8 mouse cellular contexts compared by ENCODE assay signal in the genomic region with DNA sequence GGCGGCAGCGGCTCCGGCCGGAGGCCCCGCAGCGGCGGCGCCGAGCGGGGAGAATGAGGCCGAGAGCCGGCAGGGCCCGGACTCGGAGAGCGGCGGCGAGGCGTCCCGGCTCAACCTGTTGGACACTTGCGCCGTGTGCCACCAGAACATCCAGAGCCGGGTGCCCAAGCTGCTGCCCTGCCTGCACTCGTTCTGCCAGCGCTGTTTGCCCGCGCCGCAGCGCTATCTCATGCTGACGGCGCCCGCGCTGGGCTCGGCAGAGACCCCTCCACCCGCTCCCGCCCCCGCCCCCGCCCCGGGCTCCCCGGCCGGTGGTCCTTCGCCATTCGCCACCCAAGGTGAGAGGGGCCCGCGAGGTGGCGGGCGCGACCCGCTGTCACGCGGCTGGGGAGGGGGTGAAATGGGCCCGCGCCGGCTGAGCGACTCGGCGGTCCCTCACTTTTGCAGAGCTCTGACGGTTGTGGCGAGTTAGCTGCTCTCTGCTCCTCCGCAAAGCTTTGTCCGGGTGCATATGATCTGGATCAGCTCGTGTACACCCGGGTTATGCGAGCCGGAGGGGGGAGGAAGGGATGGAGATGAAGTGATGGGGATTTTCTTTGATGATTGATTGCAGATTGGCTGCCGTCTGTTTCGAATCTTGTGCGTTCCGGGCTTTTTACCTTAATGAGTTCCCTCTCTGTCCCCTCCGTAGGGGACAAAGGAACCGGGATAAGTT. TPM values are rescaled to one million over a fixed set of nuclear protein-coding genes. Genes with fewer than 3 reads are reported as not detected.
DNase-seq lines count a peak whose midpoint lies in the region; ATAC-seq and TF ChIP-seq lines count a peak whose summit lies in the region.

No protein-coding gene starts in this region.

- H3K9me3 ChIP-seq in limb, embryonic 15.5 days, result peaks cover 30% of the 10 kb centered on the region
- H3K9me3 ChIP-seq in midbrain, embryonic 16.5 days (replicated peaks; ENCODE audit: control insufficient read depth, low read length, poor library complexity, severe bottlenecking), result peaks cover 29% of the 10 kb centered on the region

- H3K4me2 ChIP-seq in limb, embryonic 15.5 days, result peak overlapping the region; percentile 42
- H3K4me2 ChIP-seq in midbrain, embryonic 16.5 days (ENCODE audit: low read length), result peak overlapping the region; percentile 30

- no peak for TF ChIP-seq POLR2A in cerebellum, adult 2 months (IDR thresholded peaks at IDR 0.05; ENCODE audit: borderline replicate concordance, insufficient read depth, low read length)

- peaks cover 16% of the 10 kb centered on the region for H3K36me3 ChIP-seq in limb, embryonic 15.5 days
- H3K36me3 ChIP-seq in midbrain, embryonic 16.5 days (ENCODE audit: control insufficient read depth, insufficient read depth, low read length), result peaks cover 20% of the 10 kb centered on the region

- TF ChIP-seq CTCF in cerebellum, adult 2 months (IDR thresholded peaks at IDR 0.05; ENCODE audit: borderline replicate concordance, insufficient read depth, low read depth, low read length), result no peak

- peak in 1 of 2 experiments; percentile 73 for DNase-seq in cerebellum, adult 2 months
- no peak for DNase-seq in cerebellum, adult 11 months
- DNase-seq in embryo, embryonic 9.5 days (ENCODE audit: extremely low spot score), result peak; percentile 82
- DNase-seq in kidney, adult 11 months, result peak; percentile 46
- peak; percentile 18 to 39 for DNase-seq in spleen, postnatal 14 days (ENCODE audit: low spot score in 2 of 2)

- WGBS in cerebellum, adult 2 months, result under 1% methylated on average over 67 of the region's 70 CpGs
- under 1% methylated on average over 64 of the region's 70 CpGs for WGBS in limb, embryonic 15.5 days
- 0% methylated on average over 39 of the region's 70 CpGs for WGBS in midbrain, embryonic 16.5 days

- H3K9ac ChIP-seq in limb, embryonic 15.5 days, result peak overlapping the region; percentile 79
- peak overlapping the region; percentile 91 for H3K9ac ChIP-seq in midbrain, embryonic 16.5 days (ENCODE audit: low read depth, low read length)

- ATAC-seq in granulocyte monocyte progenitor cell, adult 5-6 weeks (replicated peaks; ENCODE audit: poor library complexity, severe bottlenecking), result peak; percentile 13
- peak; percentile 27; the same call in 1 of the 2 replicates for ATAC-seq in limb, embryonic 15.5 days (ENCODE audit: insufficient number of reproducible peaks, low FRiP score, low TSS enrichment, low read depth)
- ATAC-seq in midbrain, embryonic 16.5 days, result peak; percentile 77

- H3K27me3 ChIP-seq in cerebellum, adult 2 months (ENCODE audit: control insufficient read depth, insufficient read depth, low read length), result no peaks in the 10 kb centered on the region
- no peaks in the 10 kb centered on the region for H3K27me3 ChIP-seq in limb, embryonic 15.5 days
- H3K27me3 ChIP-seq in midbrain, embryonic 16.5 days (ENCODE audit: control insufficient read depth, insufficient read depth, low read depth, low read length), result no peaks in the 10 kb centered on the region

- peak overlapping the region; percentile 55 for H3K4me3 ChIP-seq in cerebellum, adult 2 months (replicated peaks; ENCODE audit: insufficient read depth, low read depth, low read length)
- H3K4me3 ChIP-seq in limb, embryonic 15.5 days, result peak overlapping the region; percentile 91
- peak overlapping the region; percentile 54 for H3K4me3 ChIP-seq in midbrain, embryonic 16.5 days (ENCODE audit: low read depth, low read length)

- H3K27ac ChIP-seq in cerebellum, adult 2 months (ENCODE audit: insufficient read depth, low read length), result peak overlapping the region; percentile 61
- peak overlapping the region; percentile 98 for H3K27ac ChIP-seq in limb, embryonic 15.5 days
- H3K27ac ChIP-seq in midbrain, embryonic 16.5 days (ENCODE audit: low read length), result peak overlapping the region; percentile 99

- H3K4me1 ChIP-seq in cerebellum, adult 2 months (ENCODE audit: control insufficient read depth, insufficient read depth, low read length), result no peaks in the 10 kb centered on the region
- H3K4me1 ChIP-seq in limb, embryonic 15.5 days, result no peaks in the 10 kb centered on the region
- 0 out of 2 replicates have a peak, but pooled peaks cover 3% of the 10 kb centered on the region for H3K4me1 ChIP-seq in midbrain, embryonic 16.5 days (ENCODE audit: control insufficient read depth, insufficient read depth, low read length)

RNA-seq across cellular contexts. Expression of gene Trim24, which starts 0.7 kb away (rescaled TPM):
- polyA plus RNA-seq in cerebellum, adult 2 months (2012; rRNA removed), result 19.2 and 20.2 TPM in 2 replicates
- total RNA-seq in granulocyte monocyte progenitor cell, adult 5-6 weeks (2014; fragmentation: Nextera tagmentation), result 29.9 and 31.0 TPM in 2 replicates
- total RNA-seq in granulocyte monocyte progenitor cell, adult 5-6 weeks (2017), result 13.9 and 16.6 TPM in 2 replicates
- 8.1 and 10.7 TPM in 2 replicates for polyA plus RNA-seq in limb, embryonic 15.5 days (2015; fragmentation: Nextera tagmentation; extraction: Ambion mirVana)
- 17.2 and 20.2 TPM in 2 replicates for polyA plus RNA-seq in midbrain, embryonic 16.5 days (2015; fragmentation: Nextera tagmentation; extraction: Ambion mirVana)

Comparison
In these comparisons a context has a peak if more than half of its experiments do, and no peak if none do; other contexts are left out.
1. ATAC-seq: peak in every context shown above with its lines; median percentile 77 in midbrain, embryonic 16.5 days; 27 in limb, embryonic 15.5 days; 13 in granulocyte monocyte progenitor cell, adult 5-6 weeks.